Comparison of ENCODE assay signal across 9 mouse cellular contexts in genomic region chr6:24721317-24722099, GRCm38 (mm10). TPM values are rescaled to one million over a fixed set of nuclear protein-coding genes. Genes with fewer than 3 reads are reported as not detected.
DNase-seq lines count a peak whose midpoint lies in the region; ATAC-seq and TF ChIP-seq lines count a peak whose summit lies in the region.
"Had no signal": no experiment of that assay in that cellular context is flagged by ENCODE, and none has a peak within 500 bp of the region (broad histone marks: within the 10 kb centered on the region; RNA-seq: fewer than 3 reads in every experiment).

No protein-coding gene starts in this region.

- peak; percentile 58 for DNase-seq in CD4-positive, CD25-positive, alpha-beta regulatory T cell, adult 2 months (ENCODE audit: low read depth, low spot score)
- peak; percentile 10 for DNase-seq in right cerebral cortex, adult 18-20 months
- no peak for DNase-seq in right cerebral cortex, postnatal 25 days
- DNase-seq in heart, postnatal 14 days, result peak; percentile 25 to 50
- peak; percentile 55 to 57 for DNase-seq in left cerebral cortex, postnatal 14 days (ENCODE audit: low spot score in 2 of 2)

- H3K9me3 ChIP-seq in stomach, embryonic 16.5 days (replicated peaks; ENCODE audit: control insufficient read depth, low read length), result no peaks in the 10 kb centered on the region
- H3K9me3 ChIP-seq: stomach, embryonic 15.5 days had no signal

- no peaks in the 10 kb centered on the region for H3K27me3 ChIP-seq in stomach, embryonic 16.5 days (ENCODE audit: control insufficient read depth, insufficient read depth, low read length)
- H3K27me3 ChIP-seq: stomach, embryonic 15.5 days had no signal

- peak overlapping the region; percentile 24; the same call in 1 of the 2 replicates for H3K4me2 ChIP-seq in stomach, embryonic 16.5 days (ENCODE audit: low read depth, low read length)
- H3K4me2 ChIP-seq: stomach, embryonic 15.5 days had no signal

- peak; percentile 63 for TF ChIP-seq CTCF in cortical plate, adult 2 months (IDR thresholded peaks at IDR 0.05; ENCODE audit: extremely low read depth, insufficient read depth, low read length)

- WGBS in stomach, embryonic 16.5 days, result 21% methylated on average over 13 of the region's 13 CpGs

- no peak for TF ChIP-seq POLR2A in cortical plate, adult 2 months (IDR thresholded peaks at IDR 0.05; ENCODE audit: extremely low read depth, insufficient read depth, low read length)

- H3K9ac ChIP-seq in stomach, embryonic 16.5 days (ENCODE audit: low read length), result no peak overlapping the region
- H3K9ac ChIP-seq: stomach, embryonic 15.5 days had no signal

- intact Hi-C loops in heart, postnatal 14 days (cut with DNase I), result loop anchor here (2.0 to 10.0 kb wide), 5 partner anchors 93 to 306 kb away; no protein-coding TSS in a partner anchor
- intact Hi-C loops in left cerebral cortex, postnatal 14 days (cut with DNase I), result loop anchor here (5.0 to 10.0 kb wide), 4 partner anchors 149 to 1043 kb away; no protein-coding TSS in a partner anchor

- H3K4me3 ChIP-seq in cortical plate, adult 2 months (ENCODE audit: insufficient read depth, low read length), result no peak overlapping the region
- H3K4me3 ChIP-seq in stomach, embryonic 16.5 days (replicated peaks; ENCODE audit: low read length), result no peak overlapping the region
- H3K4me3 ChIP-seq: stomach, embryonic 15.5 days had no signal

- no peak overlapping the region for H3K27ac ChIP-seq in cortical plate, adult 2 months (ENCODE audit: insufficient read depth, low read length)
- H3K27ac ChIP-seq in stomach, embryonic 16.5 days (ENCODE audit: low read length), result no peak overlapping the region
- H3K27ac ChIP-seq: stomach, embryonic 15.5 days had no signal

- ATAC-seq in CD4-positive, CD25-positive, alpha-beta regulatory T cell, adult 4 months, result no peak
- ATAC-seq in stomach, embryonic 16.5 days (ENCODE audit: insufficient read depth, low FRiP score), result no peak

- H3K36me3 ChIP-seq in stomach, embryonic 16.5 days (ENCODE audit: control insufficient read depth, insufficient read depth, low read length), result no peaks in the 10 kb centered on the region
- H3K36me3 ChIP-seq: stomach, embryonic 15.5 days had no signal

- no peaks in the 10 kb centered on the region for H3K4me1 ChIP-seq in cortical plate, adult 2 months (ENCODE audit: control insufficient read depth, insufficient read depth, low read length)
- no peaks in the 10 kb centered on the region for H3K4me1 ChIP-seq in stomach, embryonic 16.5 days (ENCODE audit: control insufficient read depth, insufficient read depth, low read length)
- H3K4me1 ChIP-seq: stomach, embryonic 15.5 days had no signal

RNA-seq across cellular contexts. Expression of gene Hyal6, which starts 11.5 kb away (rescaled TPM):
- polyA plus RNA-seq in CD4-positive, CD25-positive, alpha-beta regulatory T cell, adult 4 months (2017; shearing (Covaris generic)), result not detected
- not detected in 2 replicates for polyA plus RNA-seq in cortical plate, adult 2 months (2012; rRNA removed)
- total RNA-seq in heart, postnatal 14 days (2021), result not detected
- not detected for total RNA-seq in left cerebral cortex, postnatal 14 days (2021)
- not detected in 2 replicates for polyA plus RNA-seq in stomach, embryonic 16.5 days (2015; fragmentation: Nextera tagmentation; extraction: Ambion mirVana)
- polyA plus RNA-seq: stomach, embryonic 15.5 days had no signal

RNA-seq across cellular contexts. Expression of gene Hyal4, which starts 26.6 kb away (rescaled TPM):
- polyA plus RNA-seq in CD4-positive, CD25-positive, alpha-beta regulatory T cell, adult 4 months (2017; shearing (Covaris generic)), result under 1 TPM in 1 of 2 experiments, not detected in 1; 0.09 TPM
- not detected in 2 replicates for polyA plus RNA-seq in cortical plate, adult 2 months (2012; rRNA removed)
- not detected for total RNA-seq in heart, postnatal 14 days (2021)
- total RNA-seq in left cerebral cortex, postnatal 14 days (2021), result not detected
- not detected in 2 replicates for polyA plus RNA-seq in stomach, embryonic 16.5 days (2015; fragmentation: Nextera tagmentation; extraction: Ambion mirVana)
- polyA plus RNA-seq: stomach, embryonic 15.5 days had no signal

RNA-seq across cellular contexts. Expression of gene Wasl, which starts 56.7 kb away (rescaled TPM):
- 10 to 100 TPM; 11.3 to 15.0 TPM for polyA plus RNA-seq in CD4-positive, CD25-positive, alpha-beta regulatory T cell, adult 4 months (2017; shearing (Covaris generic))
- 56.4 and 58.5 TPM in 2 replicates for polyA plus RNA-seq in cortical plate, adult 2 months (2012; rRNA removed)
- 10 to 100 TPM; 30.7 to 32.9 TPM for total RNA-seq in heart, postnatal 14 days (2021)
- 10 to 100 TPM; 78.5 to 81.9 TPM for total RNA-seq in left cerebral cortex, postnatal 14 days (2021)
- 54.3 and 55.5 TPM in 2 replicates for polyA plus RNA-seq in stomach, embryonic 16.5 days (2015; fragmentation: Nextera tagmentation; extraction: Ambion mirVana)
